Mouse (Mus musculus) frontal cortex, postnatal 36 days (tissue): ENCODE measurements around the gene Jazf1.

ENCODE experiments used
- DNase-seq, 2 experiments: peaks; one replicate each; pipeline ENCODE4 v3.0.0; 2022; ENCODE audit warnings: low spot score in 2 of 2

The Jazf1 gene

GRCm38 (mm10) chr6:52912143-52912918, 156.1 kb downstream of the Jazf1 start:
- DNase-seq, result no peak

- no peak for DNase-seq
Measured at GRCm38 (mm10) chr6:52906801-52907200, 161.6 kb downstream of the Jazf1 start.

DNA sequence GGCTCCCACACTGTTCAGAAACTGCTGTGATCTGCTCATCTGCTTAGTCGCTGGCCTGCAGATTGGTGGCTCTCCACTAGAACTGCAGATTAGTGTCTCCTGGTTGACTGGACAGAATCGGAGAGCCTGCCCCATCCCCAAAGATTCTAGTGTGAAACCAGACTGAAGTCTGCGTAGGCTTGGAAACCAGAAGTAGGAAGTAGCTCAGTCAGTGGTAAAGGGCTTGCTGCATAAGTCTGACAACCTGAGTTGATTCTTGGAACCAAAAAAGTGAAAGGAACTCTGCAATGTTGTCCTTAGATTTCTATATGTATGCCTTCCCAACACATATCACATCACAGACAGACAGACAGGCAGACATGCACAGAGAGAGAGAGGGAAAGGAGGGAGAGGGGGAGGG, 163.3 kb downstream of the Jazf1 start:
- no peak for DNase-seq

- DNase-seq, result peak in 1 of 2 experiments; percentile 35
Measured at GRCm38 (mm10) chr6:52903226-52903960, 165.0 kb downstream of the Jazf1 start.

GRCm38 (mm10) chr6:52899574-52900245, 168.7 kb downstream of the Jazf1 start:
- DNase-seq, result no peak

- no peak for DNase-seq
Measured at GRCm38 (mm10) chr6:52895075-52895474, 173.4 kb downstream of the Jazf1 start.

DNA sequence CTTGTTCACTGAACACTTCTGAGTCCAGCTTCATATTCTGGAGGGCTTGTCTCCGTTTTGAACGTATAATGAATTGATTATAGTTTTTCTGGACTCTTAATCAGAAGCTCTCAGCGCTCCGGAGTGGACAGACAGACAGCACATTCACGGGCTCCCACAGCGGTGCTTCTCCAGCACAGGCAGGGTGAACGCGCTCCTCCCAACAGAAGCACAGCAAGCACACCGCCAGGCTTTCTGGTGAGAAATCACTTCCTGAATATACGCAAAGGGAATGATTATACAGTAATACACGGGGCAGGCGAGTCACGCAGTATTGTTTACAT, 174.0 kb downstream of the Jazf1 start:
- DNase-seq, result no peak

DNA sequence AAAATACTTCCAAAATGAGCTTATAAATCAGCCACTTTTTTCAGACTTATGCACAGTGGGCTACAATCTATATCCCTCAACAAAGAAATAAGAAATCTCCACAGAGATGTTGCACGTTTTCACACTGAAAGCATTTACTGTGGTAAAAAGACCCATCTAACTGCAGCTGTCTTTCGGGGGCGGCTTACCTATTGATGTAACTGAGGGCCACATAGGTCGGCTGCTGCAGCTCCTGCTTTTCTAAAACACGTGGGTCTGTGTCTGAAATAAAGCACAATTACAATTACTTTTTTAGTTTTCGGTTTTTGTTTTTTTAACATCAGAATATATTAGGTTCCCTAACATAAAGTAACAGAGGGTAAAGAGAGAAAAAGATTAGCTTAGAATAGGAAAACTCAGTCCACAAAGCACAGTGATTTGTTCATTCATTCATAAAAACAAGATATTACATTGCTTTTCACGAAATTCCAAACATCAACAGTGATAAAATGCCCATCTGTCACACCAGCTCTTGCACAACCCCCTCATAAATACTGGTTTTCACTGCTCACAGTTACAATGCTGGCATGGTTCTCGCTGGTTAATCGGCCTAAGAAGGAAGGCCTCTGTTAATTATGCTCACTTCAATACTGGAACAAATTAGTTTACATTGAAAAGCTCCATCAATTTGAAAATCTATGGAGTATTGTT, 174.5 kb downstream of the Jazf1 start:
- no peak for DNase-seq

DNA sequence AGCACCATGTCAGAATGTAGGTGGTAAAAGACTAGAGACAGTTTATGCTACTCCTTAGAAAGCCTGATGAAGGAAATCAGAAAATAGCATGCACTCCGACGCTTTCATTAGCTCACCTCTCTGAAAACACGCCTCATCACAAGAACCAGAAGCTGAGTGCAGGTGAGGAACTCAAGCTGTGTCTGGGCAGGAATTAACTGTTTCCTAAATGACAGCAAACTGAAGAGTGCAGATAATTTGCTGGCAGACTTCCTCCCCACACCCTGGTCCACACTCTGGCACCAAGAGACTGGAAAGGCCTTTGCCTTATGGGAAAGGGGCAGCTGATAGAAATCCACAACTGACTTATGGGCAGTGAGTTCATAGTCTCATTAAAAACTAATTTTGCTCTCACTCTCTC, 175.5 kb downstream of the Jazf1 start:
- no peak for DNase-seq

DNA sequence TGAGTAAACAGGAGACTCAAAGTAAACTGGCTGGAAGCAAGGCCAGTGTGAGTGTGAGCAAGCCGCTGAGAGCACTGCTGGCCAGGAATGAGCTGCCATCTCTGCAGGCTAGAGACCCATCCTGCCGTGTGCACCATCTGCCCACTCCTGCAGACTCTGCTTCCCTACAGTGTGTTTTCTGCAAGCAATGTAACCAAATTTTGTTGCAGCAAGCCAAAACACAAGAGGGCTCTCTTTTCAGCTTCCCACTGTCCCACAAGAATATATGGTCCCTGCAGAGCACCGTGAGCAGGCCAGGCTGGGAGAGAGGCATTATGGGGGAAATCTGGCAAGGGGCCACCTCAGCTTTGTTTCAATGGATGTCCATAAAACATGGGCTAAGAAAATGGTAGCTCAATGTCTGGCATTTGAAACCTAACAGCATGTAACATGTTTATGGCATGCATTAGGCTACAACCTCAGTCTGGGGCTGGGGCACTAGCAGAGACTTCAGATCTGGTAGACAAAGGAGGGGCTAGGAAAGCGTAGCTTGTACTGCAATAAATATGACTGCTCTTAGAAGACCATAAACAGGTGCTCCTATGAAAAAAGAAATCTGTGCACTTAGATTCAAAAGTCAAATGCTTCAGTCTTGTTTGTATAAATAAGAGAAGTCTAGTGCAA, 180.8 kb downstream of the Jazf1 start:
- DNase-seq, result no peak

GRCm38 (mm10) chr6:52883773-52884172, 184.7 kb downstream of the Jazf1 start:
- DNase-seq, result no peak

DNA sequence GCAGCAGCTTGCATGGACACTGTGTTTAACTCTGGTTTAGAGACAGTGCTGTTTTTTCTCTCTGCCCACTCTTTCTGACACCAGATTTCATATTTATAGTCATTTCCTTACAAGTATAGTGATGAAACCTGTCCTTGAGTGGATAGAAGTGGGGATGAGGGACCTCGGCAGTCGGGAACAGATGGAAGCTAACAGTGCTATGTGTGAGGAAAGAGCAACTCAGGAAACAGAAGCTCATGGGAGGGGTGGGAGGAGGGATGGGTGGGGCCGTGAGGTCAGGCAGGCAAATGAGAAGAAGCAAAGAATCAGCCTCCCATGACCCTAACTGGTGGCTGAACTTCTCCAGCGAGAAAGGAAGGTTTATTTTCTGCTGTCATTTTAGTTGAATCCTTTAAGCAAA, 191.3 kb downstream of the Jazf1 start:
- no peak for DNase-seq

- no peak for DNase-seq
Measured at GRCm38 (mm10) chr6:52871306-52871705, 197.1 kb downstream of the Jazf1 start.

DNA sequence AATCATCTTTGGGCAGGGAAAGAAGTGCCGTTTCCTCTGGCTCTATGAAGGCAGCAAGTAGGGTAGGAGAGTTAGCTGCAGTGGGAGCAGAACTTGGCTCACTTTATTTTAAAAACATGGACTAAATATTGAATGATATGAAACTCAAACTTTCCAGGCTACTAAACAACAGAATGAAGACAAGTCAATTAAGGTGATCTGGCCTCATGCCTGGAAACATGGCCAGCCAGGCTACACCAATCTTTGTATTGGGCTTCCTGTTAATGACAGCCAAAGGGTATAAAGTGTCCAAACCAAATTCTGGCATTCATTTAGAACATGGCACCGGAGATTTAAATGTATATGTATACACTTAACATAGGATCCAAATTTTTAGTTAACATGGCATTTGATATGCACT, 199.2 kb downstream of the Jazf1 start:
- no peak for DNase-seq

DNA sequence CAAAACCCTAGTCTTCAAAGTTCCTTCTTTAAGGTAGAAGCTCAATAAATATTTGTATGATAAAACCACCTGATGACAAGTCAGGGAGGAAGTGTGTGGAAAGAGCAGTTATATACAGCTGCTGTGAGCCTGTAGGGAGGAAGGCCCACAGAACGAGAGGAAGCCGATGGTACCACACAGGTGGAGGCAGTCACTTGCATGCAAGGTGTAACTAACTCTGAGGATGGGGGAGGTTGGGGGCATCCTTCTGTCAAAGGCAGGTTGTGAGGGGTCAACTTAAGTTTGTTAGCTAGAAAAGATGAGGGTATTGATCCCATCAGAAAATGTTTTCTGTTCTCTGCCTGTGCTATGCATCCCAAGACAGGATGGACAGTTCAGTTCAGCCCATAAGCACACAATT, 200.1 kb downstream of the Jazf1 start:
- no peak for DNase-seq

DNA sequence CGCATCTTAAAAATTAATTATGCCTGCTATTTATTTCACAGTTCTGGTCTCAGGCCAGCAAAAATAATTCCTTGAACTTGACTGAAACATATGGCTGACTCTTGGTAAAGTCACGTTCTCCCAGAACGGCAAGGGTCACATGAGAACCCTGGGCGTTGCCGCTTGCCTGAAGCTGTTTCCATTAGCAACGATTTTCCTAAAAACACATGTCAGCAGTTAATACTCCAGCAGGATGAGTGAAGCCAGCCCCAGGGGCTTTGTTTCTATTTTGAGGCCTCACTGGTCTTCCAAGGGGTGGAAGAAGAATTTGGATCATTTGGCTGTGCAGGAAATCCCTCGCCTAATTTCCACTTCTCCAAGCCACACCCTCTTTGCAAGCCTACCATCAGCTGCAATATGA, 206.5 kb downstream of the Jazf1 start:
- no peak for DNase-seq

GRCm38 (mm10) chr6:52861186-52861820, 207.1 kb downstream of the Jazf1 start:
- DNase-seq, result peak in 1 of 2 experiments; percentile 36

- DNase-seq, result no peak
Measured at GRCm38 (mm10) chr6:52860713-52861112, 207.7 kb downstream of the Jazf1 start.

GRCm38 (mm10) chr6:52858911-52859431, 209.5 kb downstream of the Jazf1 start:
- DNase-seq, result no peak

DNA sequence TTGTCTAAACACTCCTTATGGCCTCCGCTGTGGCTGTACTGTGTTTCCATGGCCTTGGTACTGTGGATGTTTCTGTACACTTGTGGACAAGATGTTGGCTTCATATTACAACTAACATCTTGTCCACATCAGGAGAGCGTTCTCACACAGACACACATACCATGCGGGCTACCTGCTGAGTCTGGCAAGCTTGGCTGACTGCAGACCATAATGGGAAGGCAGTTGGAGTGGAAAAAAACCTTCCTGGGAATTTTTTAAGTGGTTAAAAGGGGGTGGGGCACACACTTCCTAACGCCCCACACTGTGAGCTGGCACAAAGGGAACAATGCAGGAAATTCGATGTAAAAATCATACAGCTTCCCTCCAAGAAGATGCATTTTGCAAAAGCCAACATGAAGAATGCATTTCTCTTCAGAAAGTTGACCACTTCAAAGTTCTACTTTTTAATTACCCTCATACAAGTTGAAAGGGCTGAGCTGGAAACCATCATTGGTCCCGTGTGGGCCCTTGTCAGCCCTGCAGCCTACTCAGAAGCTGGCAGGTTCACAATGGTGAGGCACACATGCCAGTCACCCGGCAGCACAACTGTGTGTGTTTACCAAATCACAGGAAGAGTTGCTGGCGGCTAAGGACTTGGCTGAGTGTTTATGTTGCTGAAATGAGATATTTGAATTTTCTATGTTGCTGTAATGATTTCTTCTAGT, 215.9 kb downstream of the Jazf1 start:
- no peak for DNase-seq
